Mouse (Mus musculus): ENCODE results near the gene Eif4b. TPM values are rescaled to one million over a fixed set of nuclear protein-coding genes. Genes with fewer than 3 reads are reported as not detected.

The Eif4b gene
- polyA plus RNA-seq, 1 experiment from 2014 or later, result 125 TPM

DNA sequence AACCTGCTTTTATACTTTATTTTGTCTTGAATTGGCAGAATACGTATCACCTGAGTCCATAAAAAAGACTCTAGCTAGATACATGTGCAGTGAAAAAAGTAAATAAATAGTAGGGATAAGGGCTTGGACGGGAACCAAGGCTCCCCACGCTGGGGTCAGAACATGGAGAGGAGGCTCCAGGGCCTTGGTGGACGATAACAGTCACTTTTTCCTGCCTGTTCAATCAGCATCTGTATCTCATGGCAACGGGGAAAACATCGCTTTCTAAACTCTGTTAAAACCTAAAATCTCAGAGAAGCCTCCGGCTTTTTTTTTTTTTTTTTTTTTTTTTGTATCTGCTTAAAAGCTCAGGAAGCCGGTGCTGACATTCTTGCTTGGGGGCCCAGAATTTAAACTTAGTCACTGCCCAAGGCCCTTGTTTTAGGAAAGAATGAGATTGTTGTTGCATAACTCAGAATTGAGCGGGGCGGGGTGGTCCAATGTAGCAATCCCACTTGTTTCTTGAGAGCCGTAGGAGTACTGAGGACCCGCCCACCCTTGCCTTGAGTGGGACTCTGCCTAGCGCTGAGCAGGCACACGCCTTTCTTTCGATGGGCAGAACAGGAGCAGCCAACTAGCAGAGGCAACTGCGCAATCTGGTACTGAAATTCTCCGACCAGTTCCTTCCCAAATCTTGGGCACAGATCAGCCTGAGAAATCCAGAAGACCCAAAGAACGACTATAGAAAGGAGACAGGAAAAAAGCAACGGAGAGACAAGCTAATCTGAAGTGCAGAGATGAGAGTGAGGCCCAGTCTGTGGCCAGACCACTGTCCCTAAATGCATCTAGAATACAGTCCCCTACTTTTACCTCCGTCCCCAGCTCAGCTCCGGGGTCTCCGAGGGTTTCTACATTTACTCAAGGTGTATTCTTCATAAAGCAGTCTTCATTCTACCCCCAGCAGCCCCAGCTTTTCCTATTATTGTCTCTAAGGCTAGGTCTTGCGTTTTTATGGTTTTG, 69.6 kb downstream of the Eif4b start:
- no peak overlapping the region for H3K27ac ChIP-seq (replicated peaks)
- peaks cover 44% of the 10 kb centered on the region for H3K27me3 ChIP-seq (ENCODE audit: low read depth, poor library complexity, severe bottlenecking)
- no peaks in the 10 kb centered on the region for H3K36me3 ChIP-seq
- no peaks in the 10 kb centered on the region for H3K9me3 ChIP-seq (replicated peaks)
- DNase-seq (ENCODE audit: low spot score), result no peak
- peaks cover 16% of the 10 kb centered on the region for H3K4me1 ChIP-seq
- WGBS, result 53% methylated on average over 23 of the region's 23 CpGs
- no peak overlapping the region for H3K4me3 ChIP-seq

DNA sequence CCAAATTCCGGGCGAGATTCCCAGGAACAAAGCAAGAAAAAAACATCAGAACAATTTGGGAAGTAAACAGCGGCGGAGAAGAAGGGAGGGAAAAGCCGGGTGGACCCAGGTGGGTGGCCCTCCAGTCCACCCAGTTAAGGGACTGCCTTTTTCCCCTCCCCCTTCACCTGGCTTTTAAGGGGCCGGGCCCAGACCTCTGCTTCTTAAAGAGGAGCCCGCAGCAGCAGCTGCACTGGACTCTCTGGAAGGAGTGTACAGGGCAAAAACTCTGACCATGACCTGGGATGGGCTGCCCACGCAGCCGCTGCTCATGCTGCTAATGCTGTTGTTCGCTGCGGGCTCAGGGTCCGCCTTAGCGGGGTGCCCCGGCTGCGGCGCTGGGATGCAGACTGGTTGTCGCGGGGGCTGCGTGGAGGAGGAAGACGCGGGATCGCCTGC, 70.7 kb downstream of the Eif4b start, which contains the start of gene Igfbp6:
TSS of gene Igfbp6 (plus strand) at position 89 of the 438 bp plus-strand sequence.
- H3K9me3 ChIP-seq (replicated peaks), result no peaks in the 10 kb centered on the region
- DNase-seq (ENCODE audit: low spot score), result peak; percentile 36
- peaks cover 16% of the 10 kb centered on the region for H3K4me1 ChIP-seq
- peak within 1 kb of the TSS; percentile 53; the same call in 1 of the 2 replicates for H3K27ac ChIP-seq (replicated peaks)
- H3K4me3 ChIP-seq, result peak within 1 kb of the TSS; percentile 43
- 2% methylated on average over 22 of the region's 22 CpGs for WGBS
- H3K27me3 ChIP-seq (ENCODE audit: low read depth, poor library complexity, severe bottlenecking), result peaks cover 44% of the 10 kb centered on the region
- H3K36me3 ChIP-seq, result no peaks in the 10 kb centered on the region

DNA sequence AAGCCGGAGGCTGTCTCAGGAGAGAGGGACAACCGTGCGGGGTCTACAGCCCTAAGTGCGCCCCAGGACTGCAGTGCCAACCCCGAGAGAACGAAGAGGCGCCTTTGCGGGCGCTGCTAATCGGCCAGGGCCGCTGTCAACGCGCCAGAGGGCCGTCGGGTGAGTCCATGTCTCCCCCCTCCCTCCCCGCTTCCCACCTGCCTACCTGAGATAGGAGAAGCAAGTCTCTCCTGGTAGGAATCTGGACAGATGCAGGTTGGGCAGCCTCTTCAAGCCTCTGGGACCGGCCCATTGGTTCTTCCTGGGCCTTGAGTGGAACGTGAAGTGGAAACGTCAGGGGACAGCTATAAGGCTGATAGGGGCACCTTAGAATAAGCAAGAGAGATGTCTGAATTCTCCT, 71.2 kb downstream of the Eif4b start:
- Histone ChIP-seq H3K36me3 (no peaks in the 10 kb centered on the region), H3K27ac (replicated peaks) (peak overlapping the region; percentile 53; the same call in 1 of the 2 replicates), H3K27me3 (ENCODE audit: low read depth, poor library complexity, severe bottlenecking) (peaks cover 44% of the 10 kb centered on the region), H3K4me1 (peaks cover 16% of the 10 kb centered on the region), H3K9me3 (replicated peaks) (no peaks in the 10 kb centered on the region), H3K4me3 (peak overlapping the region; percentile 43)
- no peak for DNase-seq (ENCODE audit: low spot score)
- 9% methylated on average over 19 of the region's 19 CpGs for WGBS

DNA sequence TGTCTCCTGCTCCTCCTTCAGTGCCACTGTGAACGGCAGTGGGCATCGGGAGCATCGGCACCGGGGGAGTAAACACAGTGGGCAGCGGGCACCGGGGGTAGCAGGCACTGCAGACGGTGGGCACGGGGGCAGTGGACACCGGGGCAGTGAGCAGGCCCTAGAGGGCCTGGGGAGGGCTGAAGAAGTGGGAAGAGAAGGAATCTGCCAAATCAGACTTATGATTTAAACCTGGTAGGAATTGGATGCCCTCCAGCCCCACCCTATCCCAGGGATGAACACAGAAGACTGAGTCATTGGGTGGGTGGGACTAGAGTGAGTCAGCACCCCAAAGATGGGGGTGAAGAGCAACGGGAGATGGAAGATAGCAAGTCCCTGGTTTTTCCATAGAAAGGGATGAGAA, 71.8 kb downstream of the Eif4b start:
- no peak overlapping the region for H3K27ac ChIP-seq (replicated peaks)
- no peak for DNase-seq (ENCODE audit: low spot score)
- no peak overlapping the region for H3K4me3 ChIP-seq
- no peaks in the 10 kb centered on the region for H3K9me3 ChIP-seq (replicated peaks)
- WGBS, result 92% methylated on average over 10 of the region's 10 CpGs
- peaks cover 21% of the 10 kb centered on the region for H3K4me1 ChIP-seq
- H3K27me3 ChIP-seq (ENCODE audit: low read depth, poor library complexity, severe bottlenecking), result peaks cover 44% of the 10 kb centered on the region
- no peaks in the 10 kb centered on the region for H3K36me3 ChIP-seq

DNA sequence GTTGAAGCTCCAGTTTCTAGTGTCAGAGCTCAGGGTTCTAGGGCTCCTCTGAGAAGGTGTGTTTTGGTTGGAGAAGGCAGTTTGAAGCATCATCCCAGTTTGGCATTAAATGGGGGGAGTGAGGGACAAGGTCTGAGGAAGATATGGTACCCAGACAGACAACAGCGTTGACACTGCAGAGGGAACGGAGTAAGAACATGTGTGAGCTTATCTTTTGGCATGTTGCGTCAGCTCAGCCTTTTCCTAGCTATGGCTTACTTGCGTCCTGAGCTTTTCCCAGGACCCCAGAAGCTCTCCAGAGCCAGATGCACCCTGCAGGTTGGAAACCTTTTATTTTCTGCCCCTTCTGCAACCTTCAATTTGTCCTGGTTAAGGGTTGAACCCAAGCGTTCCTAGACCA, 72.5 kb downstream of the Eif4b start:
- Histone ChIP-seq H3K9me3 (replicated peaks) (no peaks in the 10 kb centered on the region), H3K36me3 (no peaks in the 10 kb centered on the region), H3K27ac (replicated peaks) (no peak overlapping the region), H3K27me3 (ENCODE audit: low read depth, poor library complexity, severe bottlenecking) (peaks cover 44% of the 10 kb centered on the region), H3K4me1 (peaks cover 24% of the 10 kb centered on the region), H3K4me3 (no peak overlapping the region)
- 89% methylated on average over 5 of the region's 5 CpGs for WGBS
- DNase-seq (ENCODE audit: low spot score), result no peak

Other genes with a start within 250 kb of the Eif4b start
- gene Krt1, start 223.0 kb upstream of the Eif4b start, polyA plus RNA-seq (2016; fragmentation: Nextera tagmentation; extraction: Ambion mirVana), result 1.1 and 1.2 TPM in 2 replicates
- not detected in 2 replicates for gene Krt77, start 204.1 kb upstream of the Eif4b start, polyA plus RNA-seq (2016; fragmentation: Nextera tagmentation; extraction: Ambion mirVana)
- not detected in 2 replicates for gene Krt76, start 180.9 kb upstream of the Eif4b start, polyA plus RNA-seq (2016; fragmentation: Nextera tagmentation; extraction: Ambion mirVana)
- gene Krt4, start 149.0 kb upstream of the Eif4b start, polyA plus RNA-seq (2016; fragmentation: Nextera tagmentation; extraction: Ambion mirVana), result not detected in 2 replicates
- gene Krt79, start 133.4 kb upstream of the Eif4b start, polyA plus RNA-seq (2016; fragmentation: Nextera tagmentation; extraction: Ambion mirVana), result 0.07 and 0.20 TPM in 2 replicates
- gene Krt78, start 119.5 kb upstream of the Eif4b start, polyA plus RNA-seq (2016; fragmentation: Nextera tagmentation; extraction: Ambion mirVana), result not detected in 2 replicates
- 18.5 and 21.9 TPM in 2 replicates for gene Krt8, start 69.3 kb upstream of the Eif4b start, polyA plus RNA-seq (2016; fragmentation: Nextera tagmentation; extraction: Ambion mirVana)
- gene Krt18, start 45.6 kb upstream of the Eif4b start, polyA plus RNA-seq (2016; fragmentation: Nextera tagmentation; extraction: Ambion mirVana), result 11.4 and 21.0 TPM in 2 replicates
- 8.9 and 9.4 TPM in 2 replicates for gene Tns2, start 26.6 kb downstream of the Eif4b start, polyA plus RNA-seq (2016; fragmentation: Nextera tagmentation; extraction: Ambion mirVana)
- 13.7 and 15.5 TPM in 2 replicates for gene Spryd3, start 62.5 kb downstream of the Eif4b start, polyA plus RNA-seq (2016; fragmentation: Nextera tagmentation; extraction: Ambion mirVana)
- 0.32 and 0.38 TPM in 2 replicates for gene Igfbp6, start 70.6 kb downstream of the Eif4b start, polyA plus RNA-seq (2016; fragmentation: Nextera tagmentation; extraction: Ambion mirVana)
- gene Soat2, start 76.8 kb downstream of the Eif4b start, polyA plus RNA-seq (2016; fragmentation: Nextera tagmentation; extraction: Ambion mirVana), result 0.14 and 0.20 TPM in 2 replicates
- 63.0 and 72.4 TPM in 2 replicates for gene Zfp740, start 129.5 kb downstream of the Eif4b start, polyA plus RNA-seq (2016; fragmentation: Nextera tagmentation; extraction: Ambion mirVana)
- gene Csad, start 131.0 kb downstream of the Eif4b start, polyA plus RNA-seq (2016; fragmentation: Nextera tagmentation; extraction: Ambion mirVana), result 32.8 and 38.8 TPM in 2 replicates
- gene Itgb7, start 158.2 kb downstream of the Eif4b start, polyA plus RNA-seq (2016; fragmentation: Nextera tagmentation; extraction: Ambion mirVana), result 0.31 and 0.56 TPM in 2 replicates
- 14.3 and 16.2 TPM in 2 replicates for gene Rarg, start 183.7 kb downstream of the Eif4b start, polyA plus RNA-seq (2016; fragmentation: Nextera tagmentation; extraction: Ambion mirVana)
- 0.35 and 0.41 TPM in 2 replicates for gene Gm9918, start 196.8 kb downstream of the Eif4b start, polyA plus RNA-seq (2016; fragmentation: Nextera tagmentation; extraction: Ambion mirVana)
- 59.2 and 63.2 TPM in 2 replicates for gene Mfsd5, start 205.7 kb downstream of the Eif4b start, polyA plus RNA-seq (2016; fragmentation: Nextera tagmentation; extraction: Ambion mirVana)
- gene Espl1, start 222.5 kb downstream of the Eif4b start, polyA plus RNA-seq (2016; fragmentation: Nextera tagmentation; extraction: Ambion mirVana), result 47.4 and 54.4 TPM in 2 replicates